Mouse (Mus musculus): Measurements from ENCODE around the gene Tac2.

- TF ChIP-seq CTCF (IDR thresholded peaks at IDR 0.05) = no peak
- peak; percentile 43; the same call in 1 of the 2 replicates for TF ChIP-seq EP300 (IDR thresholded peaks at IDR 0.05)
Observed at GRCm38 (mm10) chr10:127736916-127737315, 12.6 kb downstream of the Tac2 start.
